Mouse (Mus musculus) spleen, adult 2 months (tissue): ENCODE results near the gene Smcr8.

Experiments
- CTCF ChIP-seq: fragments of 200-500 bp; IDR thresholded peaks from 2 replicates; pipeline ENCODE4 v1.5.1; 2011; ENCODE audit warnings: mild to moderate bottlenecking, inconsistent platforms; ENCODE audit not compliant: insufficient read depth, insufficient read length, insufficient replicate concordance; ENCODE audit errors: extremely low read depth
- POLR2A ChIP-seq: fragments of 200-500 bp; IDR thresholded peaks from 2 replicates; pipeline ENCODE4 v1.6.1; 2011; ENCODE audit warnings: low read depth, low read length, inconsistent platforms

- TF ChIP-seq CTCF (no peak), POLR2A (no peak)
These were observed 8.0 kb upstream of the Smcr8 start for GRCm38 (mm10) chr11:60769322-60769721.
